Mouse (Mus musculus): Measurements from ENCODE around the gene Fam133b. TPM values are rescaled to one million over a fixed set of nuclear protein-coding genes. Genes with fewer than 3 reads are reported as not detected.

Fam133b gene
- total RNA-seq (2023), result 10 to 100 TPM; 83.3 to 86.2 TPM

GRCm38 (mm10) chr5:3543629-3544479 is at the start of gene Fam133b:
Gene Fam133b (plus strand): TSS chr5:3543833.

GRCm38 (mm10) chr5:3571266-3571665 is 27.6 kb downstream of the Fam133b start, which contains the start of gene 1700109H08Rik:
Gene 1700109H08Rik (plus strand): TSS chr5:3571566.

GRCm38 (mm10) chr5:3595693-3596398 is 52.2 kb downstream of the Fam133b start, which contains the start of gene Pex1:
Gene Pex1 (plus strand): TSS chr5:3596066.

GRCm38 (mm10) chr5:3596399-3596766 is 52.8 kb downstream of the Fam133b start, which contains the start of gene Rbm48:
Gene Rbm48 (minus strand): TSS chr5:3596585.

Other genes starting within 250 kb of the Fam133b start
- 10 to 100 TPM; 34.1 to 44.0 TPM for gene Cdk6, start 202.3 kb upstream of the Fam133b start, total RNA-seq (2023)
- gene 1700109H08Rik, start 27.7 kb downstream of the Fam133b start, total RNA-seq (2023), result 10 to 100 TPM; 20.4 to 22.8 TPM
- 10 to 100 TPM; 25.7 to 30.4 TPM for gene Pex1, start 52.2 kb downstream of the Fam133b start, total RNA-seq (2023)
- 10 to 100 TPM; 63.1 to 75.4 TPM for gene Rbm48, start 52.8 kb downstream of the Fam133b start, total RNA-seq (2023)
- not detected for gene Tmbim7, start 107.3 kb downstream of the Fam133b start, total RNA-seq (2023)
- 10 to 100 TPM; 45.8 to 51.8 TPM for gene Gatad1, start 113.4 kb downstream of the Fam133b start, total RNA-seq (2023)

Data from B cell, adult 67 days (primary cell).